Mouse (Mus musculus) ovary, postnatal 10 days (tissue): ENCODE results near the gene Olfr331.
A peak's percentile ranks its signal among the peaks of the same experiment; 100 is the strongest.
"Not testable (repeated sequence)": the region's sequence is repeated elsewhere in the genome, so short reads cannot be mapped to it uniquely, and the experiment has no call there.

Experiments
- DNase-seq: peaks from one replicate; pipeline ENCODE4 v3.0.0; 2022; ENCODE audit warnings: low spot score

Olfr331 gene

DNA sequence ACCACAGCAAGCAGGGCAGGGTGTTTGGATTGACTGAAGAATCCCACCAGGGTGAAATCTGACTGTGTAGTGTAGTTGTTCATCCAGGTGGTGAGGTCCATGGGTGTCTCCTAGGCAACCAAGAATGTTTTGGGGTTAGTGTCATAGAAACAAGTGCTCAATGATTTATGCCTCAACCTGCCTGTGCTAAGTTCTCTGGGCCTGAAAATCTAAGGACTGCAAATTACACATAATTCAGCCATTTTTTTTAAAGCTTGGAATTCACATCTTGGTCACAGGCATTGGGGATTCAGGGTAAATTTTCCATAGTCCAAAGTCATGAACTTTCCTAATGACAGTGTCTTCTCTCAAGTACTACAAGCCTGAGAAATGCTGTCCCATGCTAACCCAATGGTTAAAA, at the start of gene Olfr331:
Gene Olfr331, minus strand, starts transcription at position 101 of the 400 bp plus-strand sequence.
- not testable (repeated sequence) for DNase-seq

GRCm38 (mm10) chr11:58546322-58546721, 44.0 kb upstream of the Olfr331 start, which contains the start of gene Olfr329-ps:
Olfr329-ps (minus strand) TSS chr11:58546422.
- no peak for DNase-seq

DNA sequence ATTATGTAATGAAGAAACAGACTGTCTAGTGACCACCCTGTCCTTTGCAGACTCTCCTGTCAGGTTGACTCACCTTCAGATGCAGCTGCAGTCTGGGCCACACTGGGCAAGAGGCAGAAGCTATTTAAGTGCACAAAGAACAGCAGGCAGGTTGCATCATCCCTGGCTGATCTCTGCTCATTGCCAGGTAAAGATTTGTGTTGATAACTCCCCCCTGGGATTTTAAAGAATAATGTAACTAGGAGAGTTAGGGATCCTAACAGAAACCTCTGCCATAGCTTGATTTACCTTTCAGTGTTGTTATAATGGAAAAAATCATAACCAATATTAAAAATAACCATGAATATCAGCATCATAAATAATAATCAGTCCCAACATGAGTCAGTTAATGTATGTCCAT, 32.4 kb upstream of the Olfr331 start, which contains the start of gene Olfr330:
Gene Olfr330, minus strand, starts transcription at position 101 of the 400 bp plus-strand sequence.
- DNase-seq: not testable (repeated sequence)

DNA sequence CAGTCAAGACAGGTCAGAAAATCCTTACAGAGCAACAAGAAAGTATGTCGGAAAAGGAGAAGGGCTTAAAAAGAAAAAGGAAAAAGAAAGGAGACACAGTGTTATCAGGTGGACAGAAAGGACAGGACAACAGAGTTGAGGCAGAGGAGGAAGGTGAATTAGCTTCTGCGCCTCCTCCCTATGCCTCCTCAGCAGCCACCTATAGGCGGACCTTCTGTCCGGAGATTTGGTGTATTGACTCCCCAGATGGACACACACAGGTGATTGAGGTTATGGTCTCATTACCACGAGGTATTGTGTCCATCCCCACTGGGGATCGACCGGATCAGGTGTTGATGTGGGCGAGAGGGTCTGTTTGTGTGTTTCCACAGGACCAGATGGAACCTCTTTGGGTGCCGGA, 17.4 kb upstream of the Olfr331 start:
- peak; percentile 15 for DNase-seq

DNA sequence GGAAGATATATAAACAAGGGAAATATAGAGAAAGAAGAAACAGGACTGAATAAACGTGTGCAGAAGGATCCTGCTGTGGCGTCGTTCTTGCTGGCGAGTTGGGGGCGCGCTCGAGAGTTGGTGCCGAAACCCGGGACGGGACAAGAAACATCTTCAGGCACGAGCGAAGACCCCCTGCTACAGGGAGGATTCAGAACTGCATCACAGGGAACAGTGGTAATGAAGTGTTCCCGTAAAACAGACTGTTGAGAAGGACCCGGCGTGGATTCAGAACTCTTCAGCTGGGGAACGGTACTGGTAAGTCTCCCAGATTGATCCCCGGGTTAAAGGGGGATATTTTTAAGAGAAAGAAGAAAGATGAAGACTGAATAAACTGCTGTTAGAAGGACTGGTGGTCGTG, 16.5 kb upstream of the Olfr331 start:
- peak; percentile 67 for DNase-seq

GRCm38 (mm10) chr11:58509058-58509457, 6.7 kb upstream of the Olfr331 start:
- not testable (repeated sequence) for DNase-seq

DNA sequence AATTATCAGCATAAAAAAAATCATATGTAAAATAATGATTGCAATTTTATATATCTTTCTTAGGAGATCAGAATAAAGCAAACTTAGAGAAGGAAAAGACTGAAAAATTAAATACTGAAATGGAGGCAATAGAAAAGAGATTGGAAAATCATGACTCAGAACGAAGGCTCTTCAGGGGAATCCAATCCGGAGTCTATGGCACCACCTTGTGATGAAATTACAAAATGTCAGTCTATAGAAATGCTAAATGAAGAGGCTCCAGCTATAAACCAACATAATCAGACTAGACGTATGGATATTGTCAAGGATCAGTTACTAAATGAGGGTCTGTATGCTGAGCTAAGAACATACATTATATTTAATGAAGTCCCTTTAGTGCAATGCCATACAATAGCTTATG, 3.1 kb downstream of the Olfr331 start:
- no peak for DNase-seq

DNA sequence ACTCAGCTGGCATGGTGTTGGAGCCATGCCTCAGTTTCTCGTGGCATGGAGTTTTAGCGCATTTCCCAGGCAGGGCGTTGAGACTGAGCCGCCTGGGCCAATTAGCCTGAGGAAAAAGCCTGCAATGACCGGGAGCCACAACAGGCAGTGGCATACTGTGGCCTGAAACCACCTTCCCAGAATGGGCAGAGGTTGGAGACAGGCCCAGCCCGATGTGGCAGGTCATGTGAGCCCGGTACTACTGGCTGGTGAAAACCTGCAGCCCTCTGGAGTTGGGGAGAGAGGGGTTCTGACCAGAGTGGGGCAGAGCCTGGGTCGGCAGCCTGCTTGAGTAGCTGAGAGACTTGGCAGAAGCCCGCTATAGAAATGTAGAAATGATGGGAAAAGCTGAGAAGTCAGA, 3.6 kb downstream of the Olfr331 start:
- DNase-seq: no peak

- no peak for DNase-seq
These were observed 9.9 kb downstream of the Olfr331 start, which contains the start of gene Olfr332 for GRCm38 (mm10) chr11:58492455-58492854. Olfr332 (minus strand) TSS chr11:58492555.

GRCm38 (mm10) chr11:58462170-58462569, 40.2 kb downstream of the Olfr331 start, which contains the start of gene Olfr30:
Olfr30 (minus strand) TSS chr11:58462270.
- no peak for DNase-seq

DNA sequence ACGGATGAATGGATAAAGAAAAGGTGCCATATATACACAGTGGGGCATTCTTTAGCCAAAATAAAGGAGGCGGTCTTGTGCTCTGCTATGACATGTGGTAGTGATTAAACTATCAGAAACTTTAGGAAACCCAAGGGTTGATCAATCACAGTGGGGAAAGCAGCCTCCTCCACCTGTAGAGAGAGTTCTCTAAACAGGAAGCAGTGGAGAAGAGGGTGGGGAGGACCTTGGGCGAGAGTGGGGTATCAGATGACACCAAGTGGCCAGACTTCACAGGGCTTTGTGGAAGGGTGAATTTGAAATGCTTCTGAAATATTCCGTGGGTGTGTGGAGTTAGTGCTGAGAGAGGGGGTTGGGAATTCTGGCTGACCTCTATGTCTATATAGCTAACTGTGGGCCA, 48.8 kb downstream of the Olfr331 start:
- DNase-seq: no peak

- DNase-seq: no peak
These were observed 49.6 kb downstream of the Olfr331 start, which contains the start of gene Lypd9 for GRCm38 (mm10) chr11:58452759-58453158. Lypd9 (minus strand) TSS chr11:58452923.
